Mouse (Mus musculus) limb, embryonic 15.5 days (tissue): ENCODE results near the gene Lbr. TPM values are rescaled to one million over a fixed set of nuclear protein-coding genes. Genes with fewer than 3 reads are reported as not detected.
"Not testable (repeated sequence)": the region's sequence is repeated elsewhere in the genome, so short reads cannot be mapped to it uniquely, and the experiment has no call there.

Experiments used
- ATAC-seq: fragments of 200-750 bp; cut with Nextera tagmentation; 2 replicates; pipeline ENCODE4 v1.8.0; 2017; ENCODE audit warnings: low read depth, moderate TSS enrichment; ENCODE audit not compliant: insufficient number of reproducible peaks, low FRiP score, low TSS enrichment
- H3K27ac ChIP-seq: fragments of 300-500 bp; sonication (generic); 2 replicates; pipeline ENCODE4 v1.5.1; 2015; ENCODE audit warnings: moderate library complexity, mild to moderate bottlenecking, inconsistent platforms
- H3K27me3 ChIP-seq: fragments of 300-500 bp; sonication (generic); 2 replicates; pipeline ENCODE4 v1.6.1; 2015; ENCODE audit warnings: inconsistent platforms
- H3K36me3 ChIP-seq: fragments of 300-500 bp; sonication (generic); 2 replicates; pipeline ENCODE4 v1.6.1; 2015; ENCODE audit warnings: inconsistent platforms
- H3K4me1 ChIP-seq: fragments of 300-500 bp; sonication (generic); 2 replicates; pipeline ENCODE4 v1.6.1; 2015; ENCODE audit warnings: inconsistent platforms
- H3K4me2 ChIP-seq: fragments of 300-500 bp; sonication (generic); 2 replicates; pipeline ENCODE4 v1.6.1; 2015; ENCODE audit warnings: mild to moderate bottlenecking, inconsistent platforms
- H3K4me3 ChIP-seq: fragments of 300-500 bp; sonication (generic); 2 replicates; pipeline ENCODE4 v1.5.1; 2015; ENCODE audit warnings: mild to moderate bottlenecking, inconsistent platforms
- H3K9ac ChIP-seq: fragments of 300-500 bp; sonication (generic); 2 replicates; pipeline ENCODE4 v1.6.1; 2015; ENCODE audit warnings: inconsistent platforms
- H3K9me3 ChIP-seq: fragments of 300-500 bp; sonication (generic); 2 replicates; pipeline ENCODE4 v1.6.1; 2016; ENCODE audit warnings: inconsistent platforms
- WGBS: fragments of 180-500 bp; shearing (Covaris S2); methylation state at CpG from one replicate; pipeline ENCODE4 v1.1.7; 2015; 5-methylcytosine and 5-hydroxymethylcytosine counted together
- polyA plus RNA-seq: library from polyadenylated mRNA; unstranded; fragments of >200 nt; fragmentation: Nextera tagmentation; extraction: Ambion mirVana; gene quantifications from 2 replicates; pipeline ENCODE4 v1.2.1, GENCODE M21; 2015

Lbr gene
- polyA plus RNA-seq, 1 experiment from 2014 or later, result 101 TPM

DNA sequence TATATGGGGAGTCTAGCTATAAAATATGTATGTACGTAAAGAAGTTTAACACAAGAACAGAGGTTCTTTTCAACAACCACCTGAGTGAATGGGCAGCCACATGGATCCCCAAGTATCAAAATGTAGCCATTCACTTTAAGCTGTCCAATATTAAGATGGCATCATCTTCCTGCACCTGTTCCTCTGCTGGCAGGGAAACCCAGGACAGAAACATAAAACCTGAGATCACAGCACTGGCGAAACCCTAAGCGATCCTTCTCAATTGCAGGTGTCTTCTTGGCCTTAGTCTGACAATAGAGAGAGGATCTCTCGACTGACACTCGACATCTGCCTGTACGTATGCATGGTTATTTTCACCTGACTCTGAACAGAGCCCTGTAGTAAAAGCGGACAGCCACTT lies 16.1 kb downstream of the Lbr start:
- no peak overlapping the region for H3K4me2 ChIP-seq
- peaks cover 89% of the 10 kb centered on the region for H3K36me3 ChIP-seq
- no peak for ATAC-seq
- H3K27ac ChIP-seq, result no peak overlapping the region
- no peak overlapping the region for H3K4me3 ChIP-seq
- H3K27me3 ChIP-seq, result no peaks in the 10 kb centered on the region
- H3K9ac ChIP-seq, result no peak overlapping the region
- 91% methylated on average over 7 of the region's 7 CpGs for WGBS
- no peaks in the 10 kb centered on the region for H3K4me1 ChIP-seq
- H3K9me3 ChIP-seq, result no peaks in the 10 kb centered on the region

DNA sequence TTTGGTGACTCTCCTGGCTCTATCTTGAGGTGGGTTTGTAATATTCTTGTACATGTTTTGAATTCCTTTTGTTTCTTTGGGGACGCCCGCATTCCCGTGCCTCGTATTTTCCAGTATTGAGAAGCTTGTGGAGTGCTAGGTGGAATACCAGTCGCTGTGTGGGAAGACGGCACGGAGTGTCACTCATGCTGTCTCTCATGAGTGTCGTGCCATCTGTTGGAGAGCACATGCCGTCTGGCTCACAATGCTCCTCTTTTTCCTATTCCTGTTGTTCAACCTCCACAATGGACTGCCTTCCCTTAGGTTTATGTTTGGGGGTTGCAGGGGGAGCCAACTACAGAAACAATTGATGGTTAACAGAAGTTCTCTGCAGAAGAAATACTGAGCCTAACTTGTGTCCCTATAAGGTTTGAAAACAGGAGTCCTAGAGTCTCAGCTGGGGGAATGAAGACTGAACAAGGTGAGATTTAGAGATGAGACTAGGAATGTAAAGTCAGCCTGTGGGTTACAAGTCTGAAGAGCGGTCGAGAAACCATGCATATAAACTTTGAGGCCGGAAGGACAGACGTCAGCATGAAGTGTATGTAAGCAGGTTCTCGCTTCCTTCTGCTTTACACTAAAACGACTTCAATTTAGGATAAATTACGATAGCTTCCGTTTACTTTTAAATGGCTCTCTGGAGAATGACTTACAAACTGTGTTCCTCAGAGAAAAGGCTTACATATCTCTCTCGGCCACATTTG lies 31.2 kb downstream of the Lbr start:
- Histone ChIP-seq H3K27ac (no peak overlapping the region), H3K27me3 (no peaks in the 10 kb centered on the region), H3K36me3 (peaks cover 27% of the 10 kb centered on the region), H3K9ac (no peak overlapping the region), H3K4me1 (no peaks in the 10 kb centered on the region), H3K4me3 (no peak overlapping the region), H3K9me3 (no peaks in the 10 kb centered on the region), H3K4me2 (no peak overlapping the region)
- WGBS, result 79% methylated on average over 18 of the region's 18 CpGs
- no peak for ATAC-seq

DNA sequence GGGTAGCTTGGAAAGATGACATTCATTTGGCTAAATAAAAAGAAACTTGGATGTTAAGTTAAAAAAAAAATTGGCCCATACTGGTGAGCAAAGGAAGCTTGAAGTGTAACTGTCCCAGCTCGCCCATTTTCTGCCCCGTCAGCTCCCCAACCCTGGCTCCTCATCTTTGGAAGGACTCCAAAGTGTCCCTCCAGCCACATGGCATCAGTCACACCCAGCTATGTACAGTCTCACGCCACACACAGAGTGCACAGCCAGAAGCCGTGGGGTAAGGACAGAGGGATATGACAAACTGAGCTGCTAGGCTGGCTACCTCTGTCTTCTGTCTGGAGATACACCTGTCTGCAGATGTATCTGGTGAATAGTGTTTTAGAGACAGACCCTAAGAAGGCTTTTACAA lies 42.2 kb downstream of the Lbr start:
- 82% methylated on average over 4 of the region's 4 CpGs for WGBS
- no peak overlapping the region for H3K27ac ChIP-seq
- no peaks in the 10 kb centered on the region for H3K36me3 ChIP-seq
- no peak overlapping the region for H3K4me3 ChIP-seq
- no peaks in the 10 kb centered on the region for H3K4me1 ChIP-seq
- no peak for ATAC-seq
- H3K9me3 ChIP-seq, result no peaks in the 10 kb centered on the region
- H3K27me3 ChIP-seq, result no peaks in the 10 kb centered on the region
- no peak overlapping the region for H3K4me2 ChIP-seq
- no peak overlapping the region for H3K9ac ChIP-seq

DNA sequence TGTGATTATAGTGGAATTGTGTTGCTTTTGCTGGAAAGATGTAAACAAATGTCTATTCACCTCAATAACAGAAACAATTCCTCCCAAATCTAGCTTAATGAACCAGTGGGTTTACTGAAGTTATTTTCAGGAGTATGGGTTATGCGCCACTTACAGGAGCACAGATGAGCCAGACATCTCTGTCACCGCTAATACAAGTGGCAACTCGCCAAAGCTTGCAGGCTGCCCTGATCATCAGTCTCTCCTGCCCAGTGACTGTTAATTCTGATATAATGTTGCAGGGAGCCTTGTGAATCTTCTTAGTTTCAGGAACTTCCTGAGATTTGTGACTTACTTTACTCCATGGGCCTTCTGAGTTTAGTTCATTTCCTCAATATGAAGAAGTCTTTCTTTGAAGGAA lies 42.9 kb downstream of the Lbr start:
- no peak overlapping the region for H3K27ac ChIP-seq
- no peaks in the 10 kb centered on the region for H3K4me1 ChIP-seq
- no peak overlapping the region for H3K4me2 ChIP-seq
- no peaks in the 10 kb centered on the region for H3K36me3 ChIP-seq
- no peak overlapping the region for H3K4me3 ChIP-seq
- WGBS, result 83% methylated on average over 3 of the region's 3 CpGs
- no peaks in the 10 kb centered on the region for H3K9me3 ChIP-seq
- no peak for ATAC-seq
- H3K27me3 ChIP-seq, result no peaks in the 10 kb centered on the region
- H3K9ac ChIP-seq, result no peak overlapping the region

DNA sequence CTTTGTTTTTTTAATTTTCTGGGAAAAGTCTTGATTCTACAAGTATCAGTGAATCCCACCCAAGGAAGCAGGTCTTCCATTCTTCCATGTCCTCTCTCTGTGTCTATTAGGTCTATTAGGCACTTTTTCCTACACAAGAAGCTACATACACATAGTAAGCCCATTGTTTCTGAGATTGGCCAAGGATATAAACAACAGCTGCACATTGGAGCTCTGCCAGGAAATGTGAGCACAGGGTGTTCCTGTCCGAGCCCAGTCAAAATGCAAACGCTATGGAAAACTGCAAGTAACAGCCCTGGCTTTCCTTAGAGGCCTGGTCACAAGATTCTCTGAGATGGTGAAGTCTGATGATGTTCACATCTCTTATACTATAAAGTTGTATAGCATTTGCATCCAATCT lies 49.3 kb downstream of the Lbr start:
- Histone ChIP-seq H3K4me1 (peaks cover 5% of the 10 kb centered on the region), H3K9ac (no peak overlapping the region), H3K4me2 (no peak overlapping the region), H3K9me3 (no peaks in the 10 kb centered on the region), H3K36me3 (no peaks in the 10 kb centered on the region), H3K27ac (peak overlapping the region; percentile 27), H3K4me3 (no peak overlapping the region), H3K27me3 (no peaks in the 10 kb centered on the region)
- peak; percentile 67; the same call in 1 of the 2 replicates for ATAC-seq
- WGBS, result 17% methylated on average over 2 of the region's 2 CpGs

DNA sequence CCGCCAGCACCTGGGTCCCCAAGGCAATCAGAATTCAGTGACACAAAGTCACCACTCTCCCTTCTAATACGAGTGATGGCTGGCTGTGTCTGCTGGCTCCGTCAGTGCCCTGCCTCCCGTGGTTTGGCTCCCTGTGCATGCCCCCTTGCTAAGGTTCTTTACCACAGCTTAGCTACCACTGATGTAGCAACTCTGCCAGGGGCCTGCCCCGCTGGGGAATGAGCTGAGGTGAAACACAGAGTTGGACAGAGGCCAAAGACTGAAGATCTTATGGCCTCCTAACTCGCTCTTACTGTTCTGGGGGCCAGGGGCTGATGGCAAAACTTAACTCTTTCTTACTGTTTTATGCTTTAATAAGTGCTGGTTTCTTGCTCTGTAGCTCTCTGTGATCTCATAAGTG lies 52.9 kb downstream of the Lbr start:
- no peak for ATAC-seq
- no peak overlapping the region for H3K4me2 ChIP-seq
- H3K4me3 ChIP-seq, result no peak overlapping the region
- no peak overlapping the region for H3K9ac ChIP-seq
- H3K27me3 ChIP-seq, result no peaks in the 10 kb centered on the region
- H3K27ac ChIP-seq, result no peak overlapping the region
- no peaks in the 10 kb centered on the region for H3K36me3 ChIP-seq
- peaks cover 5% of the 10 kb centered on the region for H3K4me1 ChIP-seq
- 21% methylated on average over 6 of the region's 6 CpGs for WGBS
- H3K9me3 ChIP-seq, result no peaks in the 10 kb centered on the region

DNA sequence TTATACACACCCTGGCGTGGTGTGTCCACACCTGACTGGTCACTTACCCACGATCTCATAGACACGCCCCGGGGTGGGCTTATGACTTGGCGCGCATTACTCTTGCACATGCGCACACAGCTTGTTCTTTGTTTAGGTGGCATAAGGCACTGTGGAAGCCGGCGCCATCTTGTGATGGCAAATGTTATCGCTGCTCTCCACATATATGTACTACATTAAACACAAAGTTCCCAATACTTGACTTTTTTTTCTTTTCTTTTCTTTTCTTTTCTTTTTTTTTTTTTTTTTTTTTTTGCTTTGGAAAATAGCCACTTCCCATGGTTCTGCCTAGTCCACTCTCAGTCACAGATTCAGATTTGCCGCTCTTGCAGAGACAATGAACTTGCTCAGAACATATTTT lies 60.2 kb downstream of the Lbr start:
- H3K27ac ChIP-seq, H3K9me3 ChIP-seq, H3K4me3 ChIP-seq, H3K27me3 ChIP-seq, H3K9ac ChIP-seq, ATAC-seq, H3K4me2 ChIP-seq, H3K4me1 ChIP-seq, H3K36me3 ChIP-seq: not testable (repeated sequence)
- 96% methylated on average over 11 of the region's 11 CpGs for WGBS

DNA sequence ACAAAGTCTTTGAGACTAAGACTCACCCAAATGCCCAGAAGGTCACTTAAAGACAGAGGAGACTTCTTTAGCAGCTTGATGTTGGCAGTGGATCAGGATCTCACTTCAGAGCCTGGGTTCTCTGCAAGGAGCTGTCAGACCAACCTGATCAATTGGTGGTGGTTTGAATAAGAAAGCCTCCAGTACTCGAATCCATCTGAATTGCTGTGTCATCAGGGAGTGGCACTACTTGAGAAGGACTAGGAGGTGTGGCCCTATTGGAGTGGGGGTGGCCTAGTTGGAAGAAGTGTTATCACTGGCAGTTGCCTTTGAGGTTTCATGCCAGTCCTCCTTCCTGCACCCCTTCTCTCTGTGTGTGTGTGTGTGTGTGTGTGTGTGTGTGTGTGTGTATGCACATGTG lies 66.3 kb downstream of the Lbr start:
- Histone ChIP-seq H3K4me2 (no peak overlapping the region), H3K27me3 (no peaks in the 10 kb centered on the region), H3K36me3 (no peaks in the 10 kb centered on the region), H3K4me1 (no peaks in the 10 kb centered on the region), H3K9me3 (no peaks in the 10 kb centered on the region), H3K9ac (no peak overlapping the region), H3K4me3 (no peak overlapping the region), H3K27ac (no peak overlapping the region)
- ATAC-seq, result no peak
- WGBS, result 67% methylated on average over 1 of the region's 1 CpGs

DNA sequence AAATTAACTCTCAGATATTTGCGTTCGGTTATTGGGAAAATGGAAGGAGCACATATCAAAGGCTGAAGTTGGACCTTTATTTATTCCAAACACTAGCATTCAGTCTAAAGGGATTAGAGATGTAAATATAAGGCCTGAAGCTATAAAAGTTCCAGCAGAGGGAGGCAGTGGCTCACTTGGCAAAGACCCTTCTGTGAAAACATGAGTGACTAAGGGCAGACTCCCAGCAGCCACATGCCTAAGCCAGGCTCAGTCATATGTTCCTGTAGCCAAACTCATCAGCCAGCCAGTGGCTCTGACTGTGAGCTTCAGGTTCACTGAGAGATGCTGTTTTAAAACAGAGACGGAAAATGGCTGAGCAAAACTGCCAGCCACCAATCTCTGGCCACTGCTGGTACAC lies 71.0 kb downstream of the Lbr start:
- no peak overlapping the region for H3K4me2 ChIP-seq
- WGBS, result 94% methylated on average over 3 of the region's 3 CpGs
- no peak overlapping the region for H3K4me3 ChIP-seq
- H3K9ac ChIP-seq, result no peak overlapping the region
- no peaks in the 10 kb centered on the region for H3K27me3 ChIP-seq
- H3K27ac ChIP-seq, result no peak overlapping the region
- no peaks in the 10 kb centered on the region for H3K9me3 ChIP-seq
- H3K36me3 ChIP-seq, result no peaks in the 10 kb centered on the region
- no peaks in the 10 kb centered on the region for H3K4me1 ChIP-seq
- no peak for ATAC-seq

DNA sequence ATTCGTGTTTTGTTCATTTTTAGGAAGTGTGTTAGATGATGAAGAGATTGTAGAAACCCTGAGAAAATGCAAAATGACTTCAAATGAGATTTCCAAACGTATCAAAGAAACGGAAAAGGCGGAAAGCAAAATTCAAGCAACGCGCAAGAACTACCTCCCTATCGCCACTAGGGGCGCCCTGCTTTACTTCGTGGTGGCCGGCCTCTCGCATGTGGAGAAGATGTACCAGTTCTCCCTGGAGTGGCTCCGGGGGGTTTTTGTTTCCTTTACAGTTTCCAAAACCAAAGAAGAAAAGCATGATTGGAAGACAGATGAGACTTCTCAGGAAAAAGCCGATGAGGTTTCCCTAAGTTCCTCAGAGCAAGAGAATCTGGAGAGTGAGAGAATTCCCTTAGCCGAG lies 73.5 kb downstream of the Lbr start:
- no peaks in the 10 kb centered on the region for H3K27me3 ChIP-seq
- H3K4me2 ChIP-seq, result no peak overlapping the region
- H3K9me3 ChIP-seq, result no peaks in the 10 kb centered on the region
- H3K9ac ChIP-seq, result no peak overlapping the region
- no peaks in the 10 kb centered on the region for H3K36me3 ChIP-seq
- no peak for ATAC-seq
- no peaks in the 10 kb centered on the region for H3K4me1 ChIP-seq
- no peak overlapping the region for H3K27ac ChIP-seq
- 55% methylated on average over 14 of the region's 14 CpGs for WGBS
- no peak overlapping the region for H3K4me3 ChIP-seq

Other genes with a start within 250 kb of the Lbr start
- 17.3 and 20.8 TPM in 2 replicates for gene Enah, start 176.9 kb upstream of the Lbr start, polyA plus RNA-seq